Mouse (Mus musculus) stomach, embryonic 15.5 days (tissue): ENCODE results near the gene Olfr1148. TPM values are rescaled to one million over a fixed set of nuclear protein-coding genes. Genes with fewer than 3 reads are reported as not detected.

Experiments
- ATAC-seq: fragments of 200-750 bp; cut with Nextera tagmentation; 2 replicates; pipeline ENCODE4 v1.8.0; 2017; ENCODE audit warnings: low read depth, moderate number of reproducible peaks, moderate TSS enrichment; ENCODE audit not compliant: insufficient read depth, low FRiP score
- H3K27ac ChIP-seq: fragments of 300-500 bp; sonication (generic); 2 replicates; pipeline ENCODE4 v1.5.1; 2015; ENCODE audit warnings: mild to moderate bottlenecking, inconsistent platforms
- H3K27me3 ChIP-seq: fragments of 300-500 bp; sonication (generic); replicated peaks from 2 replicates; pipeline ENCODE4 v1.6.1; 2015; ENCODE audit warnings: inconsistent platforms
- H3K36me3 ChIP-seq: fragments of 300-500 bp; sonication (generic); 2 replicates; pipeline ENCODE4 v1.6.1; 2015; ENCODE audit warnings: inconsistent platforms
- H3K4me1 ChIP-seq: fragments of 300-500 bp; sonication (generic); 2 replicates; pipeline ENCODE4 v1.6.1; 2015; ENCODE audit warnings: inconsistent platforms
- H3K4me2 ChIP-seq: fragments of 300-500 bp; sonication (generic); 2 replicates; pipeline ENCODE4 v1.6.1; 2015; ENCODE audit warnings: mild to moderate bottlenecking, inconsistent platforms
- H3K4me3 ChIP-seq: fragments of 300-500 bp; sonication (generic); replicated peaks from 2 replicates; pipeline ENCODE4 v1.5.1; 2015; ENCODE audit warnings: inconsistent platforms
- H3K9ac ChIP-seq: fragments of 300-500 bp; sonication (generic); 2 replicates; pipeline ENCODE4 v1.6.1; 2015; ENCODE audit warnings: inconsistent platforms
- H3K9me3 ChIP-seq: fragments of 300-500 bp; sonication (generic); 2 replicates; pipeline ENCODE4 v1.6.1; 2016; ENCODE audit warnings: inconsistent platforms
- WGBS: fragments of 180-500 bp; shearing (Covaris S2); methylation state at CpG from one replicate; pipeline ENCODE4 v1.1.7; 2015; 5-methylcytosine and 5-hydroxymethylcytosine counted together
- polyA plus RNA-seq: library from polyadenylated mRNA; unstranded; fragments of >200 nt; fragmentation: Nextera tagmentation; extraction: Ambion mirVana; gene quantifications from 2 replicates; pipeline ENCODE4 v1.2.1, GENCODE M21; 2015

The Olfr1148 gene
- not detected in 2 replicates for polyA plus RNA-seq

GRCm38 (mm10) chr2:87830233-87830632 lies at the start of gene Olfr1148:
TSS of gene Olfr1148 (plus strand) at chr2:87830533.
- no peaks in the 10 kb centered on the region for H3K9me3 ChIP-seq
- no peak within 1 kb of the TSS for H3K27ac ChIP-seq
- H3K27me3 ChIP-seq = no peaks in the 10 kb centered on the region
- ATAC-seq = no peak
- no peak within 1 kb of the TSS for H3K4me3 ChIP-seq
- H3K4me2 ChIP-seq = no peak within 1 kb of the TSS
- H3K36me3 ChIP-seq = no peaks in the 10 kb centered on the region
- no peaks in the 10 kb centered on the region for H3K4me1 ChIP-seq
- 88% methylated on average over 1 of the region's 1 CpGs for WGBS
- H3K9ac ChIP-seq = no peak within 1 kb of the TSS

GRCm38 (mm10) chr2:87800292-87800691 lies 30.0 kb upstream of the Olfr1148 start, which contains the start of gene Olfr1143:
TSS of gene Olfr1143 (plus strand) at chr2:87800592.
- Histone ChIP-seq H3K9ac (no peak within 1 kb of the TSS), H3K27ac (no peak within 1 kb of the TSS), H3K4me1 (no peaks in the 10 kb centered on the region), H3K27me3 (no peaks in the 10 kb centered on the region), H3K4me2 (no peak within 1 kb of the TSS), H3K36me3 (no peaks in the 10 kb centered on the region), H3K9me3 (no peaks in the 10 kb centered on the region), H3K4me3 (no peak within 1 kb of the TSS)
- no peak for ATAC-seq

- WGBS = 75% methylated on average over 1 of the region's 1 CpGs
- H3K36me3 ChIP-seq = no peaks in the 10 kb centered on the region
- no peaks in the 10 kb centered on the region for H3K9me3 ChIP-seq
- H3K4me3 ChIP-seq = no peak within 1 kb of the TSS
- no peak for ATAC-seq
- no peak within 1 kb of the TSS for H3K9ac ChIP-seq
- no peak within 1 kb of the TSS for H3K27ac ChIP-seq
- H3K4me1 ChIP-seq = no peaks in the 10 kb centered on the region
- no peaks in the 10 kb centered on the region for H3K27me3 ChIP-seq
- no peak within 1 kb of the TSS for H3K4me2 ChIP-seq
Observed at GRCm38 (mm10) chr2:87809522-87809921, 20.8 kb upstream of the Olfr1148 start, which contains the start of gene Olfr1145. TSS of gene Olfr1145 (plus strand) at chr2:87809822.

- WGBS = 69% methylated on average over 1 of the region's 1 CpGs
- Histone ChIP-seq H3K4me1 (no peaks in the 10 kb centered on the region), H3K27me3 (no peaks in the 10 kb centered on the region), H3K27ac (no peak within 1 kb of the TSS), H3K9ac (no peak within 1 kb of the TSS), H3K4me2 (no peak within 1 kb of the TSS), H3K36me3 (no peaks in the 10 kb centered on the region), H3K4me3 (no peak within 1 kb of the TSS), H3K9me3 (no peaks in the 10 kb centered on the region)
- ATAC-seq = no peak
Observed at GRCm38 (mm10) chr2:87843693-87844092, 13.4 kb downstream of the Olfr1148 start, which contains the start of gene Olfr1150-ps1. TSS of gene Olfr1150-ps1 (plus strand) at chr2:87843993.

GRCm38 (mm10) chr2:87855562-87855961 lies 25.2 kb downstream of the Olfr1148 start, which contains the start of gene Olfr1151:
TSS of gene Olfr1151 (plus strand) at chr2:87855862.
- ATAC-seq = no peak
- no peak within 1 kb of the TSS for H3K27ac ChIP-seq
- 90% methylated on average over 1 of the region's 1 CpGs for WGBS
- H3K4me1 ChIP-seq = no peaks in the 10 kb centered on the region
- no peaks in the 10 kb centered on the region for H3K9me3 ChIP-seq
- H3K27me3 ChIP-seq = no peaks in the 10 kb centered on the region
- no peaks in the 10 kb centered on the region for H3K36me3 ChIP-seq
- no peak within 1 kb of the TSS for H3K4me3 ChIP-seq
- H3K4me2 ChIP-seq = no peak within 1 kb of the TSS
- no peak within 1 kb of the TSS for H3K9ac ChIP-seq

- no peak for ATAC-seq
- no peaks in the 10 kb centered on the region for H3K4me1 ChIP-seq
- no peaks in the 10 kb centered on the region for H3K27me3 ChIP-seq
- no peak within 1 kb of the TSS for H3K4me3 ChIP-seq
- H3K9me3 ChIP-seq = no peaks in the 10 kb centered on the region
- H3K4me2 ChIP-seq = no peak within 1 kb of the TSS
- no peaks in the 10 kb centered on the region for H3K36me3 ChIP-seq
- H3K9ac ChIP-seq = no peak within 1 kb of the TSS
- H3K27ac ChIP-seq = no peak within 1 kb of the TSS
Observed at GRCm38 (mm10) chr2:87866192-87866591, 35.9 kb downstream of the Olfr1148 start, which contains the start of gene Olfr1152. TSS of gene Olfr1152 (plus strand) at chr2:87866492.

Other genes starting within 250 kb of the Olfr1148 start
- gene Olfr1130, start 224.3 kb upstream of the Olfr1148 start, polyA plus RNA-seq = not detected in 2 replicates
- gene Olfr1131, start 203.4 kb upstream of the Olfr1148 start, polyA plus RNA-seq = not detected in 2 replicates
- not detected in 2 replicates for gene Olfr1132, start 193.0 kb upstream of the Olfr1148 start, polyA plus RNA-seq
- gene Olfr1133, start 183.2 kb upstream of the Olfr1148 start, polyA plus RNA-seq = not detected in 2 replicates
- not detected in 2 replicates for gene Olfr1134, start 172.1 kb upstream of the Olfr1148 start, polyA plus RNA-seq
- gene Olfr1135, start 156.9 kb upstream of the Olfr1148 start, polyA plus RNA-seq = not detected in 2 replicates
- gene Olfr1136, start 136.6 kb upstream of the Olfr1148 start, polyA plus RNA-seq = not detected in 2 replicates
- gene Olfr1137, start 117.4 kb upstream of the Olfr1148 start, polyA plus RNA-seq = not detected in 2 replicates
- gene Olfr1138, start 90.6 kb upstream of the Olfr1148 start, polyA plus RNA-seq = not detected in 2 replicates
- gene Olfr1140, start 86.8 kb upstream of the Olfr1148 start, polyA plus RNA-seq = not detected in 2 replicates
- gene Olfr1141, start 76.5 kb upstream of the Olfr1148 start, polyA plus RNA-seq = not detected in 2 replicates
- gene Olfr152, start 51.0 kb upstream of the Olfr1148 start, polyA plus RNA-seq = not detected in 2 replicates
- gene Olfr1143, start 29.9 kb upstream of the Olfr1148 start, polyA plus RNA-seq = not detected in 2 replicates
- not detected in 2 replicates for gene Olfr1145, start 20.7 kb upstream of the Olfr1148 start, polyA plus RNA-seq
- not detected in 2 replicates for gene Olfr1150-ps1, start 13.5 kb downstream of the Olfr1148 start, polyA plus RNA-seq
- not detected in 2 replicates for gene Olfr1151, start 25.3 kb downstream of the Olfr1148 start, polyA plus RNA-seq
- gene Olfr1152, start 36.0 kb downstream of the Olfr1148 start, polyA plus RNA-seq = not detected in 2 replicates
- gene Olfr1153, start 64.4 kb downstream of the Olfr1148 start, polyA plus RNA-seq = not detected in 2 replicates
- not detected in 2 replicates for gene Olfr1154, start 74.6 kb downstream of the Olfr1148 start, polyA plus RNA-seq
- gene Olfr1155, start 114.6 kb downstream of the Olfr1148 start, polyA plus RNA-seq = not detected in 2 replicates
- gene Olfr1156, start 122.6 kb downstream of the Olfr1148 start, polyA plus RNA-seq = not detected in 2 replicates
- not detected in 2 replicates for gene Olfr1157, start 137.8 kb downstream of the Olfr1148 start, polyA plus RNA-seq
- gene Olfr74, start 144.1 kb downstream of the Olfr1148 start, polyA plus RNA-seq = not detected in 2 replicates
- not detected in 2 replicates for gene Olfr1158, start 159.6 kb downstream of the Olfr1148 start, polyA plus RNA-seq
- not detected in 2 replicates for gene Olfr1160, start 177.7 kb downstream of the Olfr1148 start, polyA plus RNA-seq
- not detected in 2 replicates for gene Olfr1161, start 192.2 kb downstream of the Olfr1148 start, polyA plus RNA-seq
- gene Olfr73, start 207.2 kb downstream of the Olfr1148 start, polyA plus RNA-seq = not detected in 2 replicates
- not detected in 2 replicates for gene Olfr1162, start 220.6 kb downstream of the Olfr1148 start, polyA plus RNA-seq
- gene Olfr1163, start 241.3 kb downstream of the Olfr1148 start, polyA plus RNA-seq = not detected in 2 replicates